Mouse (Mus musculus) brain, embryonic 14.5 days (tissue): ENCODE results near the gene Pole. TPM values are rescaled to one million over a fixed set of nuclear protein-coding genes. Genes with fewer than 3 reads are reported as not detected.

Experiments used
- DNase-seq: peaks from one replicate; pipeline ENCODE4 v3.0.0-alpha.2; 2011; ENCODE audit warnings: low read depth
- CTCF ChIP-seq: fragments of 200-500 bp; IDR thresholded peaks from 2 replicates; pipeline ENCODE4 v1.5.1; 2012; ENCODE audit warnings: inconsistent platforms, mild to moderate bottlenecking, moderate library complexity, borderline replicate concordance; ENCODE audit not compliant: insufficient read depth, insufficient read length; ENCODE audit errors: extremely low read depth
- POLR2A ChIP-seq: fragments of 200-500 bp; IDR thresholded peaks from 2 replicates; pipeline ENCODE4 v1.6.1; 2012; ENCODE audit warnings: mild to moderate bottlenecking, inconsistent platforms, borderline replicate concordance; ENCODE audit not compliant: poor library complexity, insufficient read depth, insufficient read length, severe bottlenecking; ENCODE audit errors: extremely low read depth
- polyA plus RNA-seq: library from polyadenylated mRNA; depleted of rRNA; stranded (reverse); fragments of >200 nt; gene quantifications from 2 replicates; pipeline ENCODE4 v1.2.3, GENCODE M21; 2012; rRNA removed

Pole gene
- polyA plus RNA-seq, 1 experiment, result 15.8 TPM

GRCm38 (mm10) chr5:110385263-110385662 lies 99.2 kb downstream of the Pole start:
- TF ChIP-seq POLR2A (no peak), CTCF (no peak)
- DNase-seq, result no peak

GRCm38 (mm10) chr5:110386371-110387330 lies 100.5 kb downstream of the Pole start:
- peak; percentile 92 for TF ChIP-seq POLR2A
- TF ChIP-seq CTCF, result no peak

More at GRCm38 (mm10) chr5:110386371-110387330, 100.5 kb downstream of the Pole start:
- peak; percentile 90 for DNase-seq

Other genes starting within 250 kb of the Pole start
- 0.66 and 2.1 TPM in 2 replicates for gene Gm17655, start 213.8 kb upstream of the Pole start, polyA plus RNA-seq
- gene Gm35315, start 191.9 kb upstream of the Pole start, polyA plus RNA-seq, result 0.42 and 0.63 TPM in 2 replicates
- gene Plcxd1, start 186.3 kb upstream of the Pole start, polyA plus RNA-seq, result 2.6 and 3.2 TPM in 2 replicates
- 183 and 293 TPM in 2 replicates for gene Gtpbp6, start 178.1 kb upstream of the Pole start, polyA plus RNA-seq
- 5.8 and 9.7 TPM in 2 replicates for gene Zfp605, start 176.2 kb upstream of the Pole start, polyA plus RNA-seq
- gene Chfr, start 150.5 kb upstream of the Pole start, polyA plus RNA-seq, result 119 and 128 TPM in 2 replicates
- gene Golga3, start 109.6 kb upstream of the Pole start, polyA plus RNA-seq, result 13.8 and 21.7 TPM in 2 replicates
- 18.7 and 19.8 TPM in 2 replicates for gene Ankle2, start 55.3 kb upstream of the Pole start, polyA plus RNA-seq
- gene Pgam5, start 16.4 kb upstream of the Pole start, polyA plus RNA-seq, result 55.4 and 55.9 TPM in 2 replicates
- gene Pxmp2, start 120 bp upstream of the Pole start, polyA plus RNA-seq, result 4.3 and 4.5 TPM in 2 replicates
- 8.3 and 10.8 TPM in 2 replicates for gene P2rx2, start 56.9 kb downstream of the Pole start, polyA plus RNA-seq
- gene Lrcol1, start 58.4 kb downstream of the Pole start, polyA plus RNA-seq, result not detected in 2 replicates
- gene Fbrsl1, start 162.2 kb downstream of the Pole start, polyA plus RNA-seq, result 56.1 and 78.4 TPM in 2 replicates